Mouse (Mus musculus): ENCODE data around the gene Lrp8. TPM values are rescaled to one million over a fixed set of nuclear protein-coding genes. Genes with fewer than 3 reads are reported as not detected.

The Lrp8 gene
- polyA plus RNA-seq, 1 experiment from 2014 or later = 8.8 TPM

DNA sequence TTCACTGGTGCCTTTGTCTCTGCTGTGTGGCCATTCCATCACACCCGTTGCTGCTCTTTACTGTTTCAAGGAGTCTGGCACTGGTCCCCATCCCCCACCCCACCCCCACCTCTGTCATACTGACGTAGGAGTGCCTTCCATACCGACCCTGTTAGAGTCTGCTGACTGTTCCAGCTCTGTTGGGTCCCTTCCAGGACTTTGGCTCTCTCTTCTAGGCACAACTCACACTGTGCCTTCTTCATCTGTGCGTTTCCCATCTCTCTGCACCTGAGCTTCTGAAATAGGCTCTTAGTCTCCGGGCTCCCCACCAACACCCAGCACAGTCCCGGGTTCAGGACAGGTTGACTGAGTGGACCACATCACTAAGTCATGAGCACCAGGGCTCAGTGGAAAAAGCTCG lies 44.7 kb downstream of the Lrp8 start:
- ChIA-PET POLR2A (no interaction called here), CTCF (interaction anchor here (3.2 kb wide), 1 partner anchor 109 kb away, joined by 16 read pairs; no protein-coding TSS in a partner anchor)
- in situ Hi-C loops (cut with MboI; ENCODE audit: low pct_unique_long_range_greater_than_20kb) = no loop called here

DNA sequence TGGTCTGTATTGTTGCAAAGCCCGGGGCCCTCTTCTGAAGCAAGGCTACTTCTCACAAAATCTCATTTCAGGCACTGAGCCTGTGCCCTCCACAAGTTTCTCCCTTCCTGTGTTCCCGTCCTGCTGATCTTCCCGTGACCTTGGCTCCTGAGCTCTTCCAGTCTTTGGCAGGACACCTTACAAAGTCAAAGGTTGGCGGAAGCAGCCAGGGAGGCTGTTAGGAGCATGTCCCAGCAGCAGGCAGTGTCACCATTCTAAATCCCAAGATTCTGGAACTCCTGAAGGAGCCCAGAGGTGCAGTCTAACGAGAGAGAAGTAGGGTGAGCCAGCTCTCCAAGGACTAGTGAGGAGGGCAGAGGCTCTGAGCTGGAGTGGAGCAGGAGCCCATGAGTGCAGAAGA lies 46.5 kb downstream of the Lrp8 start:
- no peak for TF ChIP-seq CTCF (IDR thresholded peaks at IDR 0.05)
- ChIA-PET CTCF (no interaction called here), POLR2A (no interaction called here)
- no peak for DNase-seq (ENCODE audit: low read depth, low spot score)
- in situ Hi-C loops (cut with MboI; ENCODE audit: low pct_unique_long_range_greater_than_20kb) = no loop called here
- no peak for ATAC-seq
- H3K27me3 ChIP-seq = no peaks in the 10 kb centered on the region

More for the DNA sequence above, 44.7 kb downstream of the Lrp8 start:
- TF ChIP-seq CTCF (IDR thresholded peaks at IDR 0.05) = no peak
- no peak for DNase-seq (ENCODE audit: low read depth, low spot score)
- no peaks in the 10 kb centered on the region for H3K27me3 ChIP-seq
- ATAC-seq = no peak

DNA sequence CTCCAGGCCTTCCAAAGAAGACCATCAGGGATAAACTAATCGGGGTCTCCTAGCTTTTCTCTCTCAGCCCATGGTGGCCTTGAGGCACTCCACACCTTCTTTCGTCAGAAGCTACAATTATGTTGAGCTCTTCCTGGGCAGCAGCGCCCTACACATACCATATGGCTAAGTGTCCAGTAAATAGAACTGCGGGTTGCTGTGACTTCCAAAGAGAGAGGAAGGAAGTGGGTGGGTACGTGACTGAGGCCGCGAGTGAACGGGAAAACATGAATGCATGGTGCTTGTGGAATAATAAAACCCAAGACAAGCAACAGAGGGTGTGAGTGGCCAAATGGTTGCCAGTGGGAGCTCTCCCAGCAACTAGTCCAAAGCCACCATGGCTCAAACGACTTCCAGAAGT lies 47.6 kb downstream of the Lrp8 start:
- POLR2A ChIA-PET = no interaction called here
- in situ Hi-C loops (cut with MboI; ENCODE audit: low pct_unique_long_range_greater_than_20kb) = no loop called here

DNA sequence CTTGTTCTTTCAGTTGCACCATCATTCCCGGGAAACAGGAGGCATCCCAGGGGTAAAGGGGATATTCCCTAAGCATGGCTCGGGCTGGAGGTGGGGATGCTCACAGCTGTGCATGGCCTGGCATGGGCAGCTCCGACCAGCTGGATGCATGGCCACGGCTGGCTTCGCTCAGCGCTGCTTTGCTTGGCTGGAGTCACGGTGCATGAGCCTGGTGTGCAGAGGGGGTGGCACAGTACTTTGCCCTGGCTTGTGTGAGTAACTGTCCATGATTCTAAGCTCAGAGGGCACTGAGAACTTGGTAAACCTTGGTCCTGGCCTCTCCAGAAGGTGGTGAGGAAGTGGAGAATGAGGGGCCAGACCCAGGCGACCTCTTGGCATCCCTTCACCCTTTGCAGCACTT lies 48.0 kb downstream of the Lrp8 start:
- no peak for TF ChIP-seq CTCF (IDR thresholded peaks at IDR 0.05)
- in situ Hi-C loops (cut with MboI; ENCODE audit: low pct_unique_long_range_greater_than_20kb) = no loop called here
- H3K27me3 ChIP-seq = no peaks in the 10 kb centered on the region
- CTCF ChIA-PET = interaction anchor here (1.2 kb wide), 1 partner anchor 112 kb away, joined by 4 read pairs; no protein-coding TSS in a partner anchor
- POLR2A ChIA-PET = no interaction called here
- no peak for DNase-seq (ENCODE audit: low read depth, low spot score)
- ATAC-seq = no peak

More for the DNA sequence above, 47.6 kb downstream of the Lrp8 start:
- DNase-seq (ENCODE audit: low read depth, low spot score) = no peak
- no peak for ATAC-seq
- no peaks in the 10 kb centered on the region for H3K27me3 ChIP-seq
- no peak for TF ChIP-seq CTCF (IDR thresholded peaks at IDR 0.05)
- CTCF ChIA-PET = interaction anchor here (1.2 kb wide), 1 partner anchor 112 kb away, joined by 4 read pairs; no protein-coding TSS in a partner anchor

DNA sequence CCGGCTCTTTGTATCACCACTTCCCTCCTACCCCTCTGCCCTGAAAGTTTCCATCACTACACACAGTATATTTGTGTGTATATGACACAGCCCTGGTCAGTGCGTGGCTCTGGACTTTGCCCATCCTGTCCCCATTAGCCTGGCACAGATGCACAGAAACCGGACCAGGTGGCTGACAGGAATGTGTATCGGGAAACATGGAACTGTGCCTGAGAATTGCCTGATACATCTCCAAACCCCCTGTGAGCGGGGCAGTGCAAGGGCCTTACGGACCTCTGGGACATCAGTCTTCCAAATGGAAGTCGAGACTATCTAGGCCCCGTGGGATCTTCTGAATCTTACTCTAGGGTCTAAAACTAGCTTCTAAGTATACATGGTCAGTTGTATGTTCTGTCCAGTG lies 51.3 kb downstream of the Lrp8 start:
- no peaks in the 10 kb centered on the region for H3K27me3 ChIP-seq
- CTCF ChIA-PET = interaction anchor here (1.1 to 1.3 kb wide), 2 partner anchors 23 to 115 kb away, joined by 4 read pairs; no protein-coding TSS in a partner anchor
- in situ Hi-C loops (cut with MboI; ENCODE audit: low pct_unique_long_range_greater_than_20kb) = no loop called here
- TF ChIP-seq CTCF (IDR thresholded peaks at IDR 0.05) = no peak
- ATAC-seq (no peak), DNase-seq (ENCODE audit: low read depth, low spot score) (no peak)
- POLR2A ChIA-PET = no interaction called here

DNA sequence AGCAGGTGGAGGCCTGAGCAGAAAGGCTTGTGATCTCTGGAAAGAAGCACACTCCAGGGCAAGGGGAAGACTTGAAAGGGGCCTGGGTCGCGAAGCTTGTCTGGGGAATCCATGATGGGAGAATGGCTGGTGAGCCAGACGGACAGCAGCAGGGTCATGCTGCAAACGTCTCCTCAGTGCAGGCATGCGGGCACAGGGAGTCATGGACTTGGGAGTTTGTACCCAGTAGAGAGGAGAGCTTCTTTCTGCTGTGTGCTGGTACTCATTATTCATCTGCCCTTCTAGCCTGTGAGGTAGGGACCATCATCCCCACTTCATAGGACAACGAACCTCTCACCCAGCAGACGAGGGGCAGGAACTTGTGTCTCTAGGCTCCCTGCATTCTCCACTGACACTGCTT lies 51.8 kb downstream of the Lrp8 start:
- POLR2A ChIA-PET = no interaction called here
- ATAC-seq (no peak), DNase-seq (ENCODE audit: low read depth, low spot score) (no peak)
- TF ChIP-seq CTCF (IDR thresholded peaks at IDR 0.05) = no peak
- CTCF ChIA-PET = no interaction called here
- no peaks in the 10 kb centered on the region for H3K27me3 ChIP-seq
- in situ Hi-C loops (cut with MboI; ENCODE audit: low pct_unique_long_range_greater_than_20kb) = no loop called here

DNA sequence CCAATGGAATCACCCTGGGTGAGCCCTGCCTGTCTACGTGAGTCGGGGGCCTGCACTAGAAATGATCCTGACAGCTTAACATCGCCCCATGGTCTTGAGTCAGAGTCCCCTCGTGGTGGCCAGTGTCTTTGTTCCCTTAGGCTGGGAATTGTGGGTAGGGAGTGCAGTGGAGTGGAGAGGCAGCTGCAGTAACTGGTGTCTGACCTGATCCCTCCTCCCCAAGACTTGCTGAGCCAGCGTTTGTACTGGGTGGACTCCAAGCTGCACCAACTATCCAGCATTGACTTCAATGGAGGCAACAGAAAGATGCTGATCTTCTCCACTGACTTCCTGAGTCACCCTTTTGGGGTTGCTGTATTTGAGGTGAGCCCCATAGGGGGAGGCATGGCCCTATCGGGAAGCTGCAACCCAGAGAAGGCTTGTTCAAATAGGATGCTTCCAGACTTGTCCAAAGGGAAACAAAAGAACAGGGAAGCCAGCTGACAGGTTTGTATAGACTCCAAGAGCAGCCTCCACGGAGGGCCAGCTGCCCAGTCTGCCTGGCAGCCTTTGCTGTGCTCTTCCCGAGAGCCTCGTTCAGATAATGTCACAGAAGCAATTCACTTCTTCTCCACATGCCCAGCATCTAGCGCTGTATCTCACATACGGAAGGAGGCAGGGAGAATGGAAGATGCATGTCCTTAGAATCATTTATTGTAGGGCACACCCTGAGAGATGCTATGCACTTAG lies 55.1 kb downstream of the Lrp8 start:
- ATAC-seq (no peak), DNase-seq (ENCODE audit: low read depth, low spot score) (no peak)
- no peak for TF ChIP-seq CTCF (IDR thresholded peaks at IDR 0.05)
- CTCF ChIA-PET = interaction anchor here (1.3 to 1.6 kb wide), 2 partner anchors 115 to 120 kb away, joined by 3 to 4 read pairs; no protein-coding TSS in a partner anchor
- in situ Hi-C loops (cut with MboI; ENCODE audit: low pct_unique_long_range_greater_than_20kb) = no loop called here
- no peaks in the 10 kb centered on the region for H3K27me3 ChIP-seq
- POLR2A ChIA-PET = no interaction called here

DNA sequence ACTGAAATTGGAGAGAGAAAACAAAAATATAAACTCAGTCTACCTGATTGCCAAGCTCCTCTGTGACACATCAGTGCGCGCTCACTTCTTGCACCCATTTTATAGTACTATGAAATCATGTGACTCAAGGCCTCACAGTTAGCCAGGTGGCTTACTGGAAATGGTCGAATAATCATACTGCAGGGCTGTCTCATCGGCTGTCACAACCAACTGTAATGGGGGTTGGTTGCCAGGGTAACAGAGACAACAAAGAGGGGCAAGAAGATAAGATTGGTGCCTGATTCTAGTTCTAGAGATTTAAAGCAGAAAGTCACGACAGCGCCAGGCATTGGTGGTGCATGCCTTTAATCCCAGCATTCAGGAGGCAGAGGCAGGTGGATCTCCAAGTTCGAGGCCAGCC lies 56.9 kb downstream of the Lrp8 start:
- DNase-seq (ENCODE audit: low read depth, low spot score) (no peak), ATAC-seq (no peak)
- in situ Hi-C loops (cut with MboI; ENCODE audit: low pct_unique_long_range_greater_than_20kb) = no loop called here
- TF ChIP-seq CTCF (IDR thresholded peaks at IDR 0.05) = no peak
- no peaks in the 10 kb centered on the region for H3K27me3 ChIP-seq
- CTCF ChIA-PET = interaction anchor here (1.6 kb wide), 1 partner anchor 122 kb away, joined by 3 read pairs; no protein-coding TSS in a partner anchor
- POLR2A ChIA-PET = no interaction called here

DNA sequence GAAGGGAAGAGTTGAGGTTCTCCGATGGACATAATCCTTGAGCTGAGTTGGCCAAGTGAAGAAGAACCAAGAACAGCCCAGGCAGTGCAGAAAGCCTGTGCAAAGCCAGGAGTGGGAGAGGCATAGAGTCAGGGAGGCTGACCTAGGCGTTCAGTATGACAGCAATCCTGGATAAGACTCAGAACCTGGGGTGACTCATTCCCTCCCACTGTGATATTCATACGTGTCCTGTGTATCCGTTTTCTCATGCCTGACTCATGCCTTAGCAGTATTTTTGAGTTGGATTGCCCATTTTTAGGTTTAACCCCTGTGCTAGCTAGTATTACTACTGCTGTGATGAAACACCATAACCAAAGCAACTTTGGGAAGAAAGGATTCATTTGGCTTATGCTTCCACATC lies 62.8 kb downstream of the Lrp8 start:
- no peak for TF ChIP-seq CTCF (IDR thresholded peaks at IDR 0.05)
- ChIA-PET POLR2A (no interaction called here), CTCF (no interaction called here)
- DNase-seq (ENCODE audit: low read depth, low spot score) (no peak), ATAC-seq (no peak)
- in situ Hi-C loops (cut with MboI; ENCODE audit: low pct_unique_long_range_greater_than_20kb) = no loop called here
- no peaks in the 10 kb centered on the region for H3K27me3 ChIP-seq

DNA sequence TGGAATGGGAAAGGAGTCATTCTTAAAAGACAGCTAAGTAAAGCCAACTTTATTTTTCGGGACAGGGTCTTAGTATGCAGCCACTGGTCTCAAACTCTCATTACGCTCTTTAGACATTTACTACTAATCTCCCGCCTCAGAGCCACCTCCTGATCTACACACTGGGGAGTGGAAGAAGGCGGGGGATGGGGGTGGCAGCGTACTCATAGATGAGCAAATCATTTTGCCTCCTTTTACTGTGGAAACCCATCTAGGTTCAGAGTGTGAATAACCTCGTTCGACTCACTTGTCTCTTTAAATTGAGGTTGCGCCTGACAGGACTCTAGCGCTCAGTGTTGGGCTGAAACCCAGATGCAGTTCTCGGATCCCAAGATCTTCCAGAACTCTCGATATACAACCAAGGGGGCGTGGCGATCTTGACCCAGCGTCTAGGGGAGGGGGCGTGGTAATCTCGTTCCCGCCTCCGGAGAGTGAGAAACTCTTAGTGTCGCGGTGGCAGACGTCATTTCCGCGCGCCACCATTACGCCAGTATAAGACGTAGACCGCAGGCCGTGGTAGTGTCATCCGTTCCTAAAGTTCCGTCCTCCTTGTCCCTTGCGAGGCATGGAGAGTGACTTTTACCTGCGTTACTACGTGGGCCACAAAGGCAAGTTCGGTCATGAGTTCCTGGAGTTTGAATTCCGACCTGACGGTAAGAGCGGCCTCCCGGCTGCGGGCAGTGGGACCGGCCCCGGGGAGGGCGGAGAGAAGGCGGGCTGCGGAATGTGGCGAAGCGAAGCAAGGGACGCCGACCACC lies 77.4 kb downstream of the Lrp8 start, which contains the start of gene Magoh:
TSS of gene Magoh (plus strand) at position 502 of the 797 bp plus-strand sequence.
- in situ Hi-C loops (cut with MboI; ENCODE audit: low pct_unique_long_range_greater_than_20kb) = no loop called here
- CTCF ChIA-PET = no interaction called here
- peak; percentile 75 for DNase-seq (ENCODE audit: low read depth, low spot score)
- no peaks in the 10 kb centered on the region for H3K27me3 ChIP-seq
- no peak for TF ChIP-seq CTCF (IDR thresholded peaks at IDR 0.05)
- POLR2A ChIA-PET = no interaction called here
- peak; percentile 78 for ATAC-seq

DNA sequence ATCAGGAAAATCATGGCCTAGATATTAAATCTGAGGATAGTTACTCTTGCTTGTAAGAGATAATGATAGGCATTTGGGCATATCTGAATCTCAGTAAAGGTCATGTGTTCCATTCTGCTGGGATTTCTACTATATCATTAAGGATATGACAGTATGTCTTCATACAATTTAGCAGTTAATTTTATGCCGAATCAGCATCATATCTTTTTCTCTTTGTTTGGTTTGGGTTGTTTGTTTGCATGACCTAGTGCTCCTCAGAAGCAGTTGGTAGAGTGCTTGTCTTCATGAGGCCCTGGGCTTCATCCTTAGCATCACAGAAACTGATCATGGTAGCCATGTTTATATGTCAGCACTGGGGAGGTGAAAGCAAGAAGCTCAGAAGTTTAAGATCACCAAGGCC lies 79.6 kb downstream of the Lrp8 start:
- DNase-seq (ENCODE audit: low read depth, low spot score) (no peak), ATAC-seq (no peak)
- CTCF ChIA-PET = no interaction called here
- POLR2A ChIA-PET = no interaction called here
- H3K27me3 ChIP-seq = no peaks in the 10 kb centered on the region
- in situ Hi-C loops (cut with MboI; ENCODE audit: low pct_unique_long_range_greater_than_20kb) = no loop called here
- no peak for TF ChIP-seq CTCF (IDR thresholded peaks at IDR 0.05)

Measured in Patski (cell line).